Mouse (Mus musculus) layer of hippocampus, adult 2 months (tissue): ENCODE measurements around the gene Gsx1. TPM values are rescaled to one million over a fixed set of nuclear protein-coding genes. Genes with fewer than 3 reads are reported as not detected.

Source experiments
- DNase-seq, 2 experiments: peaks; one replicate each; pipeline ENCODE4 v3.0.0; 2022; ENCODE audit warnings: low spot score in 2 of 2
- H3K27ac ChIP-seq: fragments of 200-600 bp; 2 replicates; pipeline ENCODE4 v1.8.1; 2022
- H3K4me3 ChIP-seq: fragments of 200-600 bp; 2 replicates; pipeline ENCODE4 v1.8.1; 2022; ENCODE audit warnings: mild to moderate bottlenecking
- CTCF ChIP-seq: fragments of 200-600 bp; conservative IDR thresholded peaks from 2 replicates; pipeline ENCODE4 v1.8.1; 2022; ENCODE audit warnings: antibody characterized with exemption, mild to moderate bottlenecking, moderate library complexity
- long read RNA-seq, 2 experiments: library from polyadenylated mRNA; stranded (forward); transcript quantifications; one replicate each; pipeline ENCODE4 v2.0.0; 2021; ENCODE audit warnings: borderline mapping rate in 2 of 2
- total RNA-seq, 2 experiments: library from RNA; stranded (reverse); gene quantifications; 2 replicates each; pipeline ENCODE4 v1.2.3; 2021

The Gsx1 gene
- under 1 TPM; 0.20 to 0.52 TPM for total RNA-seq
- long read RNA-seq, experiment 1 = 0 reads
- long read RNA-seq, experiment 2 = 0 reads

DNA sequence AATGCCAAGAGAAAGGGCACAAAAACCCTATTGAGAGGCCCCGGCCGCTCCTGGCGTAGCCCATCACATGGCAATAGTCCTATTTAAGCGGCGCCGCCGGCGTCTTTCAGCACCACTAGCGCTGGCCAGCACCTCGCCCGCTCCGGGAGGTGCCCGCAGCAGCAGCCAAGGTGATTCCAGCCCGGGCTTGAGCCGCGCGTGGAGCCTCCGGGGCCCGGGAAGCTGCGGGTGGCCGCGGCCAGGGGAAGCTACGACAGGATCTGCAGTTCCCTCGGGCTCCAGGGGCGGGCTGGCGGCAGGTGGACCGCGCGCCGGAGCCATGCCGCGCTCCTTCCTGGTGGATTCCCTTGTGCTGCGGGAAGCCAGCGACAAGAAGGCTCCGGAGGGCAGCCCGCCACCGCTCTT is at the start of gene Gsx1:
Gene Gsx1, plus strand, starts transcription at position 126 of the 405 bp plus-strand sequence.
- no peak for TF ChIP-seq CTCF
- H3K4me3 ChIP-seq = peak within 1 kb of the TSS; percentile 33; the same call in 1 of the 2 replicates
- no peak within 1 kb of the TSS for H3K27ac ChIP-seq
- peak; percentile 23 to 29 for DNase-seq

DNA sequence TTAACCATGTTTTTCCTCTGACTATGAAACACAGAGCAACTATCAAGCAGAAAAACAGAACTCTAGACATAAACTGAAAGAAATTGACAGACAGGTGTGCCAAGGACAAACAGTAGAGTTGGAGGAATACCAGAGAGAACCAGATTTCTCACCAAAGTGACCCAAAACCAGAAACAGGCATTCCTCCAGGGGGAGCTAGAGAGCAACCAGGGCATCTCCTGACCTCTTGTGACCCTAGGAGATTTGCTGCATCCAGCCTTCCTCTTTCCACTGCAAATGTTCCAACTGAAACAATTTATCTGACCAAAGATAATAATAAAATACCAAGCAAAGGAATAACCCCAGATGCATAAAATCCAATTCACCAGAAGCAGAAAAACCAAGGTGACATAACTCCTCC is 41.2 kb upstream of the Gsx1 start:
- peak; percentile 67 for TF ChIP-seq CTCF
- H3K4me3 ChIP-seq = no peak overlapping the region
- no peak for DNase-seq
- no peak overlapping the region for H3K27ac ChIP-seq

DNA sequence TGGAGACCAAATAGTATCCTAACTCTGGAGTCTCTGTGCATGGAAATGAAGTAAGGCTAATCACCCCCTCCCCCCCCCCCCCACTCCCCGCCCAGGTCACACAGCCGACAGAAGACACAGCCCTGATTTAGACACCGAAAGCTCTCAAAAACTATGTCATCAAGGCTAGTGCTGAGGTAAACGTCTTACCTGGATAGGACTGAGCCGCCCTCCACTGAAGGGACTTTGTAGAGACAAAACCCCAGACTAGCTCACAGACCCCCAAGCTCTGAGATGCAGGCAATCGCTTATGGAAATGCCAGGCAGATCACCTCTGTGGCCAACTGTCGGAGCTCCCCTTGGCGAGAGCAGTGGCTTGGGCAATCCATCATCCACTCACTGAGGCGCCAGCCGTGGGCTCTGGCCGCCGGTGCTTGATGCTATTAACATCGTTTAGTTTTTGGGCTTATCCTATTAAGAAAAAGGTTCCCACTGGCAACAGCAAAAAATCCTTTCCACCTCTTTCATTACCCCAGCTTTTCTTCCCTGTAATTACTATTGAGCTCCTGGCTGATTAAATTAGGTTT is 33.6 kb upstream of the Gsx1 start:
- TF ChIP-seq CTCF = no peak
- no peak overlapping the region for H3K27ac ChIP-seq
- no peak for DNase-seq
- H3K4me3 ChIP-seq = no peak overlapping the region

DNA sequence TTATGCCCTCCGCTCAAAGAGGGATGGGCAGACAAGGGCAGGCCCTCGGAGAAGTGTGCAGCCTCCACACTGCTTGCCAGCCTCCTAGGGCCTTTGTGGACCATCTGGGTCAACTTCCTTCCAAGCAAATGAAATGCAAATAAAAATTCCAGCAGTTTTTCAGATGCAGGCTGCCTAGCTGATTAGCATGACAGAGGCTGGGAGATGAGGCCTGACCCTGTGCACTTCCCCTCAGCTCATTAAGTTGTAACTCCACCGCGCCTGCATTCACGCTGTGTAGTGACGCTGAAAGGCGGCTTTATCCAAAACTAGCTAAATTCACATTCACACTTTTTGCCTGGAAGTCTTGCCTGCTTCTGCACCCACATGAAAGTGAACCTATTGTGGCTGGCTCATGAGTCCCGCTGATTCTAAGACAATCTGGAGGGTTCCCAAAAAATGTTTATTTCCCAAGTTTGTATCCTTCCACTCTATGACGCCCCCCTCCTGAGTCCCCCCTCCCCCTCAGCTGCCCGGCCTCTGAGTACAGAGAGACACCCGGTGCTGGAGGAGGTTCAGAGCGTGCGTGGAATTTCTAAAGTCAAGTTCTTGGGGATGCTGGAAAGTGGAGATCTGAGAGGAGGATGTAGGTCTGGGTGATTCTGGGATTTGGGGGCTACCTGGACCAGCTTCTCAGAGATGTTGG is 32.9 kb upstream of the Gsx1 start:
- TF ChIP-seq CTCF = no peak
- no peak overlapping the region for H3K27ac ChIP-seq
- peak in 1 of 2 experiments; percentile 23 for DNase-seq
- H3K4me3 ChIP-seq = no peak overlapping the region

DNA sequence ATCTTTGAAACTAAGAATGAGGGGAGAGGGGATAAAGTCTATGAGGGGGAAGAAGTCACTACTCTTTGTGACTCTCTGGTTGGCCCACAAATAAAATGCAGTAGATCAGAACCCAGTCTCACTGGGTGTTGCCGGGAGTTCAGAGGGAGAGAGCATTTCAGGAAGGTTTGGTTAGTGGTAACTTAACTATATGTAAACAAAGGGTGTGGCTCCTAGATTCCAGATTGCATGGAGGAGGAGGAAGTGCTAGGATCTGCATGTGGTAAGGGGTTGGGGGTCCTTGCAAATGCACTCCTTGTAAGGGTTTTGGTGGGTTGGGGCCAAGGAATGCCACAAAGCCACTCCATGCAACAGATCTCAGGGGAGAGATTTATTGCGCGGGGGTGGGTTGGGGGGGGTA is 32.1 kb upstream of the Gsx1 start:
- TF ChIP-seq CTCF = no peak
- no peak overlapping the region for H3K27ac ChIP-seq
- no peak for DNase-seq
- no peak overlapping the region for H3K4me3 ChIP-seq

DNA sequence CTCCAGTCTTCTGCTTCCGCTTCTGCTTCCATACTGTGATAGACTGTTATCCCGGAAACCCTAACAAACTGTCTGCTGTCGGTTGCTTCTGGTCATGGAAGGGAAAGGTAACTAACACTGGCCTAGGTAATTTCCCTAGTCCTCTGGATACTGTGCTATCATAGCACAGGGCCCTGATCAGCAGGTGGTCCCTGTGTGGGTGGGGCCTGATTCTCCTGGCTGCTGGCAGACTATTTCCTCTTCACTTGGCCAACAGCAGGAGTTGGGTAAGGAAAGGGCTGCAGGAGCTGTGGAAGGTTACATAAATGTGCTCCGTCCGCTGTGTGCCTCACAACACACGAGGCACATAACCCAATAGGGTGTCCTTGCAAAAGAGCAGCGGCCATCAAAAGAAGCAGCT is 31.1 kb upstream of the Gsx1 start:
- no peak overlapping the region for H3K27ac ChIP-seq
- no peak for DNase-seq
- TF ChIP-seq CTCF = no peak
- H3K4me3 ChIP-seq = no peak overlapping the region

DNA sequence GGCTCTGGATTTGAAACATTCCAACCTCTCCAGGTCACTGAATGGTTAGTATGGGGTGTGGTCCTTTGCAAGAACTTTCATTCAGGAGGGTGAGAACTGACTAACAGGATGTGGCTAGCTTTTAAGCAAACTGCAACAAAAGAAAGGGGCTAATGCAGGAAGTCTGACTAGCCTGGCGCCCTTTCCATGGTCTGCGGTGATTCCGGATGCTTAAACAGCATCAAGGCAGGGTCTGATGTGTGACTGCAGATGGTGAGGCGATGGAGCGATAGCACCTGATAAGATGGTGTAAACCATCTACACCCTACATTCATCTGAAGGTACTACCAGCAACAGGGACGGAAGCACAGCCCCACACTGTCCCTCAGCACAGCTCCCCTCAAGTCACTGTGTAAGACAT is 29.2 kb upstream of the Gsx1 start:
- Histone ChIP-seq H3K27ac (no peak overlapping the region), H3K4me3 (no peak overlapping the region)
- no peak for TF ChIP-seq CTCF
- no peak for DNase-seq

DNA sequence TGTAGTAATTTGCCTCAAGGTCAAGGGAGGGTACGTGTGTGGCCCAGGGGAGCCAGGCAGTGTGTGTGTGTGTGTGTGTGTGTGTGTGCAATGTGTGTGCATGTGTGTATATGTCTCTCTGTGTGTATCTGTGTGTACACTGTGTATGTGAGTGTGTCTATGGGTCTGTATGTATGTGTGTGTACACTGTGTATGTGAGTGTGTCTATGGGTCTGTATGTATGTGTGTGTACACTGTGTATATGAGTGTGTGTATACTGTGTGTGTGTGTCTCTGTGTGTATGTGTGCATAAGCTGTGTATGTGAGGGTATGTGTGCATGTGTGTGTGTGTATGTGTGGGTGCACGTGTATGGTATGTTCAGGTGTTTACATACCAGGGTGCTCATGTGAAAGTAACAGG is 28.7 kb upstream of the Gsx1 start:
- TF ChIP-seq CTCF = no peak
- DNase-seq = no peak
- H3K4me3 ChIP-seq = no peak overlapping the region
- no peak overlapping the region for H3K27ac ChIP-seq

DNA sequence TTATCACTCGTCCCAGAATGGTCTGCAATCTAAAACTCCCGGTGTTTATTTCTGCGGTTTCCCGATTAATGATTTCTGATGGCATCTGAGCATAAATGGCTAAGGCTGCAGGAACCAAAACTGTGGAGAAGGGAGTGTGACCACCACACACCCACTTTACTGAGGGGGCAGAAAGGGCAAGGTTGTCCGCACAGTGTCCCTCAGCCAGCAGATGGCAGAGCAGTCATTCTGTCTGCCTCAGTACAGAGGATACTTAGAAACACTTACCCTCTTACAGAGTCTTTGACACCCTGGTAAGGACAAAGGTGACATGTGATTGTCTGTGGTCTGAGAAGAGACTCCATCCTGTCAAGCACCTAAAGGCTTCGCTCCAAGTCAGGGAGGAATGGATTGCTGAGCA is 23.4 kb upstream of the Gsx1 start:
- DNase-seq = no peak
- no peak overlapping the region for H3K27ac ChIP-seq
- peak; percentile 54 for TF ChIP-seq CTCF
- H3K4me3 ChIP-seq = no peak overlapping the region

DNA sequence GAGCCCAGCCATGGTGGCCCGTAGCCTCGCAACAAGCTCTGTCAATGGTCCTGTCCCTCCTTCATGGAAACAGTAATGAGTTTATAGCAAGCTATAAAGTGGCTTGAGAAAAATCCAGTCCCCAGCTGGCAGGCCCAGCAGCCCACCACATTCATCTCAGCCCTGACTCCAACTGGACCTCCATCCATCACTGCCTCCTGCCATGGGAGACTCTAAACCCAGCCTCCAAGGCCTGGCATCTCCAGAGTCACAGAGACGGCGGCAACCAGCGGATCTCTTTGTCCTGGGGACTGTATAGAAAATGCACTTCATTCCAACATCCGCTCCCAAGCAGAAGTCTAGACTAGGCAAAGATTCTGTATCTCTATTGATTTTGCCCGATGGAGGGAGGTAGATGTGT is 18.4 kb upstream of the Gsx1 start:
- no peak for DNase-seq
- no peak for TF ChIP-seq CTCF
- Histone ChIP-seq H3K27ac (no peak overlapping the region), H3K4me3 (no peak overlapping the region)

DNA sequence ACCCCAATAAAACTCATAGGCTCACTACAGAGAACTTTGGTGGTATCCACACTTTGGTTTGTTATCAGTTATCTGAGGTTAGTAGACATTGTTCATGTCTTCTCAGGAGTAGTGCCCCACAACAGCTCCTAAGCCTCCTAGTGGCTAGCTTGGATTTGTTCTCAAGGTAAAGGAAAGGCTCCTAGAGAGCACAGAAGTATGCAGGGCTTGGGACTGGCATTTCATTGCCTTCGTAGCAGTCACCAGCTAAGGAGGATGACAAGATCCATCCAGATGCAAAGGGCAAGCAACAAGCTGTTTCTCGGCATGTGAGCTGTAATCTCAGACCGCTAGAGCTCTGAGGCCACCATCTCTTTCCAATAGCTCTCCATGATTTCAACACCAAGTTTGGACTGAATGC is 14.4 kb upstream of the Gsx1 start:
- no peak overlapping the region for H3K4me3 ChIP-seq
- TF ChIP-seq CTCF = no peak
- no peak overlapping the region for H3K27ac ChIP-seq
- DNase-seq = no peak

DNA sequence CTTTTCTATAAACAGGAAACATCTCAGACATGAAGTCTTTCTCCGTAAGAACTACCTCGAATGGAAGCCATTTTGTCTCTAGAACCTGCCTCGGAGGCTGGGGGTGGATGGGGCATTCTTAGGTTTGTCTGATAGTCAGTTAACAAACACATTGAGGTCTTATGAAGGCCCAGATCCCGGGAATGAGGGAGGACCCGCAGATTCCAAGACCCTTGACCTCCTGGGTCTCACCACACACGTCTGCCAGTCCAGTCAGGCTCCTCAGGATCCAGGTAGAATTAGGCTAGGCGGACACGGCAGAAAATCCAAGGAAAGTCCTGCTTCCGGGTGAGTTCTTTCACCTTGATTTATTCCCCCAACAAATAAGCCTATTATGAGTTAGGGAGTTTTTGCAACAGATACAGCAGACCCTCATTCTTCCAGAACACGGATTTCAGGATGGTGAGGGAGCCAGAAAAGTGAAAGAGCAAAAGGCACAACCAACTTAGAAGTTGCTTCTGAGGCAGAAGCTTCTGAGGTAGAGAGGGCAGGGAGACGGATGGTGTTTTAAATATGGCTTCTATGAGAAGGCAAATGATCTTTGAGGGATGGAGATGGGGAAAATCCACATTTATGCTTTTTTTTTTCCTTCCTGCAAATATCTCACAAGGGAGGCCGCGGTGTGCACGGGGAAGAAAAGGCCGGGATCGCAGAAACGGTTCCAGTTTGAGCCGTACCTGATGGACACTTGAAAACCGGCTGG is 3.2 kb upstream of the Gsx1 start:
- Histone ChIP-seq H3K4me3 (no peak overlapping the region), H3K27ac (no peak overlapping the region)
- no peak for DNase-seq
- TF ChIP-seq CTCF = no peak

DNA sequence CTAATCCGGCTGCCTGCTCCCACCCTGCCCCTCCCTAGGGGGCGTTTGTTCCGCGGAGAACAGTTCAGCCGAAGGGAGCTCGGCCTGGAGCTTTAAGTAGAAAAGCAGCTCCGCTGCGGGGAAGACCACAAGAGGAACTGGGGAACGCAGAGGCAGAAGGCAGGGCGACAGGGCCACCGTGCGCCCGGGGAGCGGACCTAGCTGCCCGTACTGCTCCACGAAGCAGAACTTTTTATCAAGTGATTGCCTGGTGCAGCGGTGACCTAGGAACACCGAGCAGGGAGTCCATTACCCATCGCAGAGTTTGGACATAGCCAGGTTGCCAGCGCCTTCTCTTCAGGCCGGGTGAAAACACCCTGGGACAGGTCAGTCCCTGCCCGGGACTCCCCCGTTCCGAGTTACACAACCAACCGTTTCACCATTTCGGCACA is 2.5 kb upstream of the Gsx1 start:
- Histone ChIP-seq H3K4me3 (peak overlapping the region; percentile 29), H3K27ac (no peak overlapping the region)
- DNase-seq = no peak
- TF ChIP-seq CTCF = peak; percentile 15; the same call in 1 of the 2 replicates
